Mouse (Mus musculus): ENCODE data around the gene 1700125H20Rik.

1700125H20Rik gene

DNA sequence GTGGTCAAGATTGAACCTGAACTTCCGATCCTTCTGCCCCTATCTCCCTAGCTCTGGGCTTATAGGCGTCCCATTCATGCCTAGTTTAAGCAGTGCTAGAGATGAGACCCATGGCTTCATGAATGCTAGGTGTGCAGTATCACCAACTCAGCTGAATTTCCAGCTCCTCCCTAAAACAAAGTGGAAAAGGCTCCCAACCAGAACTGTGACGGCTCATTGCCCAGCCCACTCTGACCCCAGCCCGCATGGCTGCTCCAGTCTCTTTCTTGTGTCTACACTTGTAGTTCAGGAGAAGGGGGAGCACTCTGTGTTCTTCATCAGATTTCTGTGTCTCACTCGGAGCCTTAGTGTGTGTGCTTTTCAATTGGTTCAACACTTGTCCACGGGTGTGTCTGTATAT, 14.6 kb downstream of the 1700125H20Rik start:
- no peak for DNase-seq (ENCODE audit: low spot score)

DNA sequence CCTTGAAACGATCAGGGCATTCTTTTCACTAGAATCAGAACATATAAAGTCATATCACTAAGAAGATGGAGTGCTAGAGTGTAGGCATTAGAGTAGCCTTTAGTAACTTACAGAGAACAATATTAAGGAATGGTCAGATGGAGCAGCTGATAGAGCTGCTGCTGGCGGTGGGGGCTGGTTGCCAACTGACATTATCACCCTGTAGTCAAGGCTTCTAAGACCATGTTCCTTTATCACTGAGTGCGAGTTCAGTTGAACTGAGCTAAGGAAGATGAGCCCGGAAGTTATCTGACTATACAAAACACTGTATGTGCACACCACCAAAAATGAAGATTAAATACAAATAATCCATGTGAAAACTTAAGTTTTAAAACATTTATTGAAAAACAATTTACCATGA, 18.9 kb downstream of the 1700125H20Rik start:
- DNase-seq (ENCODE audit: low spot score), result no peak

DNA sequence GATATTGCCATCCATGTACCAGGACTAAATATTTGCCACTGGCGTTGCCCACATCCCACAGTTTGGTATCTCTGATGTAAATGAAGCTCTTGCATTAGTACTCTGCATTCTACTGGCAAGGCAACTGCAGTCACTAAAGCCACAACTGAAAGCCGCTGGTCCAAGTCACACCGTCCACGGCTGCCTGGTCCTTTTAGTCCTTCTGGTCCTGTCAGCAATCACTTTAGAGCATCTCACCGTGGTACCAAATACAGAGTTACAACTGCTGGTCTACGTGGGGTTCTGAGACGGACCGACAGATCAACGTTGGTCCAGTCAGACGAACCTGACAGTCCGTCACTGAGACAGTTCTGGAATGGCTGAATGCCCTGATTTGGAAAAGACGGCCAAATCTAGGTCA, 20.5 kb downstream of the 1700125H20Rik start:
- DNase-seq (ENCODE audit: low spot score), result no peak

DNA sequence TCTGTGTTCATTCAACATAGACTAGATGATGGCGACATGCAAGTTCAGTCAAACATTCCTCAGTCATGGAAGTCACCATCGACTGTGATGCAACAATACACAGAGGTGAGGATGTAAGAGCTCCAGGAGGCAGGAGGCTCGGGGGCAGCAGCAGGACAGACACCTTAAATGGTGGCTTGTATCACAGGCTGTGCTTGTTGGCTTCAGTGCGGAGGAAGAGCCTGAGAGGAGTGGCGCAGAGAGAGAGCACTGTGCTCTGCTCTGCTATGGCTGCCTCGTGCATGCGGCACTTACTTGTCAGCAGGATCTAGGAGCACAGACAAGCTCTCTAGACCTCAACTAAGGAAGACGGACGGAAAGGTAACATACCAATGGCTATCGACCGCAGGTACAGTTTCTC, 24.0 kb downstream of the 1700125H20Rik start:
- no peak for DNase-seq (ENCODE audit: low spot score)

DNA sequence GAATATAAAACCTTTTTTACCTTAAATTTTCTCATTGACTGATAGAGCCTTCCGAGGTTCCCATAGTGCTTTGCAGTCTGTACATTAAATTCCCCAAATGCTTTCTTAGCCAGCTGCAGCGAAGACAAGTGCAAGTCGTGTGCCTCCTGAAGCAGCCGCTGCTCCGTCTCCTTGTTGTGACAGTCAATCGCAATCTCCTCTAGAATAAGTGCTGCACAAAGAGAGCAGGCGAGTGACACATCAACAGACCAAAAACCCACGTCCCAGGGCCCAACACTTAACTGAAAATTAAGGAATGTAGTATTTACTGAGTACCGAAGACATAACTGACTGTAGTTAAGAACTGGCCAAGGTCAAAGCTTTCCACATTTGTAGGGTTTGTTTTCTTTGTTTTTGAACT, 25.8 kb downstream of the 1700125H20Rik start:
- DNase-seq (ENCODE audit: low spot score), result no peak

DNA sequence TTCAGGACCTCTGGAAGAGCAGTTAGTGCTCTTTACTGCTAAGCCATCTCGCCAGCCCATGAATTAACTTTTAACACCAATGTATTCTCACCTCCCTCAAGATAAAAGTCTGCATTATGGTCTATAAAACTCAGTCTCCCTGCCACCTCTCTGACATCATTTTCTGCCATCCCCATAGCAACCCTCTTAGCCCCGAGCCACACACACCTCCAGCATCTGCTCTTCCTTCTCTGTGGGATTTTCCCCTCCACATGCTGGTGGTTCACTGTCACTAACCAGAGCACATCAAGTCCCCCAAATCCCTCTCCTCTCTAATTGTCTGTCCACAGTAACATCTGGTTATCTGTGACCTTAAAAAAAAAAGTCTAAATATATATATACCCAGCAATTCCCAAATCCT, 28.7 kb downstream of the 1700125H20Rik start:
- DNase-seq (ENCODE audit: low spot score), result no peak

DNA sequence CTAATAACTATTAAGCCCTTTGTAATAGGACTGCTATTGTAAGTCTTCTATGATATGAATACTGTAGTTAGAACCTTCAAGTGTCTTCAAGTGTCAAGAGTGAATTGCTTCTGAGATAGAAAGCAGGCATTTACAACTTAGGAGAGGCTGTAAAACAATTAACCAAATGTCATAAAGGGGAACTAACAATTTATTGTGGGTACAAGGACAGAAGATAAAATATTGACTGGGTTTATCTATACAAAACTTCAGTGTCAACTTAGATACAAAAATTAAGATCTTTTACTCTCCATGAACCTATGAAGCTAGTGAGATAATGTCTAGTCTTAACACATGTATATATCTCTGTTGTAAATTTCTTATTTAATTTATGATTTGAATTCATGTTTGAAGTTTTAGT, 36.0 kb downstream of the 1700125H20Rik start:
- DNase-seq (ENCODE audit: low spot score), result no peak

DNA sequence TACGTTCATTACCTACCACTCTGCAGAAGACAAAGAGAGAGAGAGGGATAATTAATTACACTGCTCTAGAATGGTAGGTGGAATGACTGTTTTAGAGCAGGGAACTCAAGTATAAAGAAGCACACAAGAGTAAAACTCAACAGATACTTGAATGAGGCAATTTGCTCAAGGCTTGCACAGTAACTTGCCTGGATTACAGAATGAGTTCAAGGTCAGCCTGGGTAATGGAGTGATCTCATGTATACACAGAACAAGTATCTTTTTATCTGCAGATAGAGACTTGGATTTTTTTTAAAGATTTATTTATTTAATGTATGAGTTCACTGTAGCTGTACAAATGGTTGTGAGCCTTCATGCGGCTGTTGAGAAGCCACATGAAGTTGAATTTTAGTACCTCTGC, 40.9 kb downstream of the 1700125H20Rik start:
- DNase-seq (ENCODE audit: low spot score), result no peak

DNA sequence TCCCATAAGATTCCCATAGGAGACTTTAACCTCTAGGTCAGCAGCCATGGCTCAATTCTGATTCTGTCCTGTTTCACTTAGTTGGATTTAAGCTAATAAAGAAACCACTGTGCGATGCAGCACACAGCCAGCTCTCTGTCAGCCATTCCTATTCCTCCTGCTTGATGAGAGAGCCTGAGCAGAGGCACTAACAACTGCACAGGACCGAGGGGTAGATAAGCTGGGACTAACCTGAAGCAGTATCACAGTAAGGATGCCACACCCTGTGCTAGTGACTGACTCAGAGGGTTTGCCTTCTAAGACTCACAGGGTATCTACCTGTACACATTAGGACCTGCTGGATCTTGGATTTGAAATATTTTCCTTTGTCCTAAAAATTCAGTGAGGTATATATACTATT, 43.0 kb downstream of the 1700125H20Rik start:
- DNase-seq (ENCODE audit: low spot score), result no peak

DNA sequence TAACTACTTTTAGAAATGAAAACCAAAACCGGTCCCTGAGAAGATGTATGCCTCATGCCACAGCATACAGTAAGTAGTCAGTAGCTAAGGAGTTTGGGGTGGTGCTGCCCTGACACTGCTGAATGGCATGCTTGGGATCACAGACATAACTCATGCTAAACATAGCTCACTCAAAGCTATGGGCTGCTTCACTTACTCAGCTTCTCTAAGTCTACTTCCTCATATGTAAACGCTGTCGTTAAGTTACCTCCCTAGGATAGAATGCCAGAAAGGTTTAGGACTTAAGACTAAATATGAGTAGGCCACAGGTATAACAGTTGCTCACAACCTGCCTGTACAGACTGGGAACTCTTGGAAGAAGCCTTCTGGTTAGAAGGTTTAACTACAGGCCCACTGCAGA, 44.5 kb downstream of the 1700125H20Rik start:
- DNase-seq (ENCODE audit: low spot score), result no peak

DNA sequence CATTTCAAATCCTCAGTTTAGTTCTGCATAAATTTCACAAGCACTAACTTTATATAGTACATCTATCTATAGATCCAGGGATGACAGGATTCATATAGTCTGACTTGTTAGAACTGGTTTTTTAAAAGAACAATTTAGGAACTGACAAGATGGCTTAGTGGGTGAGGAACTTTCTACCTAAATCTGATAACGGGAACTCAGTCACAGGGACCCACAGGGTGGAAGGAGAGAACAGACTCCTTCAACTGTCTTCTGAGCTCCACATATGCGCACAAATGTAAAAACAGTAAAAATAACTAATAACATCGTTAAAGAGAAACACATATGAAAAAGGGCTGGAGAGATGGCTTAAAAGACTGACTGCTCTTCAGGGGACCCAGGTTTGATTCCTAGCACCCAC, 48.8 kb downstream of the 1700125H20Rik start:
- DNase-seq (ENCODE audit: low spot score), result no peak

DNA sequence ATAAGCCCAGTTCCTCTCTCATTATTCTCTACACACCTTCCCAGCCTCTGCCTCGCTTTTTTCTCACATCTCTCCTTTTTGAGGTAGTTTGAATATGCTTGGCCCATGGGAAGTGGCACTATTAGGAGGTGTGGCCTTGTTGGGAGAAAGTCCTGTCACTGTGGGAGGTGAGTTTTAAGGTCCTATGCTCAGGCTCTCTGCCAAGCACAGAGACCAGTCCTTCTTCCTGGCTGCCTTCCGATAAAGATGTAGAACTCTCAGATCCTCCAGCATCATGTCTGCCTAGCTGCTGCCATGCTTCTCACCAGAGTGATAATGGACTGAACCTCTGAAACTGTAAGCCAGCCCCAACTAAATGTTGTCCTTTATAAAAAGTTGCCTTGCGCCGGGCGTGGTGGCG, 52.4 kb downstream of the 1700125H20Rik start:
- DNase-seq (ENCODE audit: low spot score), result no peak

DNA sequence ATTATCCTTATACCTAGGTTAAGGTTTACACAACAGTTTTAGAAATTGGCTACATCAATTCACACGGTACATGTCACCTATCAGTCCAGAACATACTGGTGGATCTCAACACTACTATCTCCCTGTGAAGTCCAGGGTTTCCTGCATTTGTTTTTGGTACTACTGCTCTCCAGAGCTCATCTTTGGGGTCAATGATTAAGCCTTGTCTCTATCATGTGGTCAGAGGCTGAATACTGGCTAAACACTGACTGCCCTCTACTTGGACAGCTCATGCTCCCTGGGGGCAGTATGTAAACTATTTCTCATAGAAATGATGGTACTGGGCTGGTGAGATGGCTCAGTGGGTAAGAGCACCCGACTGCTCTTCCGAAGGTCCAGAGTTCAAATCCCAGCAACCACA, 53.0 kb downstream of the 1700125H20Rik start:
- no peak for DNase-seq (ENCODE audit: low spot score)
